Mouse (Mus musculus): ENCODE results near the gene Wnk1. TPM values are rescaled to one million over a fixed set of nuclear protein-coding genes. Genes with fewer than 3 reads are reported as not detected.

Wnk1 gene
- total and polyA plus RNA-seq, 3 experiments = 157 to 369 (median 354) TPM

DNA sequence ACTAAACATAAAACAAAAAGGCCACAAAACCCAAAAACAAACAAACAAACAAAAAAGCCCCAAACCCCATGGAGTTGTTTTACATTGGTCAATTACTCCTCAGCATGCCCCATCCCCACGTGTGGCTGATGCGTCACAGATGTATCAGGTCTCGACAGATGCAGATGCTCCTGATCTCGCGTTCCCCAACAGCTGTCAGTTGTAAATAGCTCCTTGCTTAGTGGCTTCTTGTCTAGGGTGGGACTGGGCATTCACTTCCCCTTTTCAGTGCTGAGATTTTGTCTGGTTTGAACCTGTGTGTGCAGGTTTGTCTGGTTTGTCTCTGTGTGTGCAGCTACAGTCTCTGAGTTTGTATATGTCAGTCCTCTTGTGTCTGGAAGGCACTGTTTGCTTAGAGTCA, 126.4 kb downstream of the Wnk1 start:
- TF ChIP-seq POLR2A (IDR thresholded peaks at IDR 0.05; ENCODE audit: insufficient read depth, low read depth, low read length) (no peak), CTCF (IDR thresholded peaks at IDR 0.05) (no peak), EP300 (IDR thresholded peaks at IDR 0.05; ENCODE audit: insufficient read depth, low read depth, low read length) (no peak)
- no peak overlapping the region for H3K9ac ChIP-seq (ENCODE audit: low read depth, low read length)
- no peaks in the 10 kb centered on the region for H3K4me1 ChIP-seq (ENCODE audit: control insufficient read depth, insufficient read depth, low read length)
- no peaks in the 10 kb centered on the region; the same call in 1 of the 2 replicates for H3K36me3 ChIP-seq (ENCODE audit: control insufficient read depth, insufficient read depth, low read length)
- WGBS = 74% methylated on average over 5 of the region's 5 CpGs
- H3K27ac ChIP-seq = no peak overlapping the region
- intact Hi-C loops (cut with DNase I) = no loop called here
- no peak for DNase-seq
- no peak overlapping the region for H3K4me3 ChIP-seq
- no peaks in the 10 kb centered on the region for H3K27me3 ChIP-seq (ENCODE audit: control insufficient read depth, insufficient read depth, low read length)
- H3K79me2 ChIP-seq (replicated peaks; ENCODE audit: control insufficient read depth, insufficient read depth, low read length) = peaks cover 4% of the 10 kb centered on the region

DNA sequence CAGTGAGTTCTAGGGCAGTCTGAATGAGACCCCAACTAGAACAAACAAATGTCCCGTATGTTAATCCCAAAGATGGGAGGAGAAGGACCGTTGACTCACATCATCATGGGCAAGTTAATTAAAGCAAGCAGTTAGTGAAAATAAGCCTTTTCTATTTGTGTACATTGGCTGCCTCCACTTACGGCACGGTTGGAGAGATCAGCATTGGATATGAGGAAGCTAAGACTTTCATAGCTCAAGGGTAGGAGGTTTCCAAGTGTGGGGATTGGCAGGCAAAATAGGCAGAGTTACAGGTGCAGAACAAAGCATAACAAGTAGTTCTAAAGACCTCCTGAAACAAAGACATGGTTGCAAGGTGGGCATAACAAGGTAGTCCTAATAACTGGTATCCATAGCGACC, 133.0 kb downstream of the Wnk1 start:
- H3K27ac ChIP-seq = no peak overlapping the region
- intact Hi-C loops (cut with DNase I) = no loop called here
- peaks cover 4% of the 10 kb centered on the region for H3K79me2 ChIP-seq (replicated peaks; ENCODE audit: control insufficient read depth, insufficient read depth, low read length)
- H3K4me1 ChIP-seq (ENCODE audit: control insufficient read depth, insufficient read depth, low read length) = peaks cover 1% of the 10 kb centered on the region; the same call in 1 of the 2 replicates
- no peak for TF ChIP-seq CTCF (IDR thresholded peaks at IDR 0.05)
- no peak for TF ChIP-seq POLR2A (IDR thresholded peaks at IDR 0.05; ENCODE audit: insufficient read depth, low read depth, low read length)
- TF ChIP-seq EP300 (IDR thresholded peaks at IDR 0.05; ENCODE audit: insufficient read depth, low read depth, low read length) = no peak
- DNase-seq = no peak
- 89% methylated on average over 5 of the region's 5 CpGs for WGBS
- H3K27me3 ChIP-seq (ENCODE audit: control insufficient read depth, insufficient read depth, low read length) = no peaks in the 10 kb centered on the region
- H3K9ac ChIP-seq (ENCODE audit: low read depth, low read length) = no peak overlapping the region
- no peaks in the 10 kb centered on the region for H3K36me3 ChIP-seq (ENCODE audit: control insufficient read depth, insufficient read depth, low read length)
- no peak overlapping the region for H3K4me3 ChIP-seq

DNA sequence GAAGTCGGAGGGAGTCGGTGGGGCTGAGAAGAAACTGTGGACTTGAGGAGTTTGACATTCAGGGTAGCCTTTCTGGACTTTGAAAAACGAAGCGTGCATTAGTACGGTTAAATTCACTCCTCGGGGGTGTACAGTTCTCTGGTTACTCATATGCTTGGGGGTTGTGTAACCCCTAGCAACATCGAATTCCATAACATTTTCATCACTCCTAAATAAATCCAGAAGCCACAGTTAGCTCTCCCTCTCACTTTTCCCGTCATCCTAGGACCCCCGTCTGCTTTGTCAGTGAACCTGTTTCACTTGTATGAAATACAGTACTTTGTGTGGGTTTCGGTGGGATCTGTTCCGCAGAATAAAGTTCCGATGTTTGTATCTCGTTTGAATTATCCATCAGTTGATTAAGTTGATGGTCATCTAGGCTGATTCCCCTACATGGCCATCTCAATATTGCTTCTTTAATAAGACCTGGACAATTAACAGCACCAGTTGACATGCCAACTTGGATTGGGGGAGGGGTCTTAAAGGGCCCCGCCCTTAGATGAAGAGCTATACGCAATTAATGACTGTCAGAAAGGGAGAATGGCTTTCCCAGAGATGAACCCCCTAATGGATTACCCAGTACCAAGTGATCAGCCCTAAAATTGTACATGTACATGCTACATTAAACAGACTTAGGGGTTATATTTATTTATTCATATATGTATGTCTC, 135.2 kb downstream of the Wnk1 start:
- no peak for DNase-seq
- peak overlapping the region; percentile 98 for H3K9ac ChIP-seq (ENCODE audit: low read depth, low read length)
- H3K27ac ChIP-seq = peak overlapping the region; percentile 88
- peak overlapping the region; percentile 69 for H3K4me3 ChIP-seq
- H3K36me3 ChIP-seq (ENCODE audit: control insufficient read depth, insufficient read depth, low read length) = no peaks in the 10 kb centered on the region
- intact Hi-C loops (cut with DNase I) = loop anchor here (2.0 to 5.0 kb wide), 2 partner anchors 54 to 416 kb away; partner anchors contain the start of gene Erc1
- peaks cover 1% of the 10 kb centered on the region; the same call in 1 of the 2 replicates for H3K4me1 ChIP-seq (ENCODE audit: control insufficient read depth, insufficient read depth, low read length)
- TF ChIP-seq CTCF (IDR thresholded peaks at IDR 0.05) = no peak
- no peak for TF ChIP-seq EP300 (IDR thresholded peaks at IDR 0.05; ENCODE audit: insufficient read depth, low read depth, low read length)
- no peak for TF ChIP-seq POLR2A (IDR thresholded peaks at IDR 0.05; ENCODE audit: insufficient read depth, low read depth, low read length)
- peaks cover 2% of the 10 kb centered on the region for H3K79me2 ChIP-seq (replicated peaks; ENCODE audit: control insufficient read depth, insufficient read depth, low read length)
- H3K27me3 ChIP-seq (ENCODE audit: control insufficient read depth, insufficient read depth, low read length) = no peaks in the 10 kb centered on the region
- WGBS = 9% methylated on average over 15 of the region's 15 CpGs

DNA sequence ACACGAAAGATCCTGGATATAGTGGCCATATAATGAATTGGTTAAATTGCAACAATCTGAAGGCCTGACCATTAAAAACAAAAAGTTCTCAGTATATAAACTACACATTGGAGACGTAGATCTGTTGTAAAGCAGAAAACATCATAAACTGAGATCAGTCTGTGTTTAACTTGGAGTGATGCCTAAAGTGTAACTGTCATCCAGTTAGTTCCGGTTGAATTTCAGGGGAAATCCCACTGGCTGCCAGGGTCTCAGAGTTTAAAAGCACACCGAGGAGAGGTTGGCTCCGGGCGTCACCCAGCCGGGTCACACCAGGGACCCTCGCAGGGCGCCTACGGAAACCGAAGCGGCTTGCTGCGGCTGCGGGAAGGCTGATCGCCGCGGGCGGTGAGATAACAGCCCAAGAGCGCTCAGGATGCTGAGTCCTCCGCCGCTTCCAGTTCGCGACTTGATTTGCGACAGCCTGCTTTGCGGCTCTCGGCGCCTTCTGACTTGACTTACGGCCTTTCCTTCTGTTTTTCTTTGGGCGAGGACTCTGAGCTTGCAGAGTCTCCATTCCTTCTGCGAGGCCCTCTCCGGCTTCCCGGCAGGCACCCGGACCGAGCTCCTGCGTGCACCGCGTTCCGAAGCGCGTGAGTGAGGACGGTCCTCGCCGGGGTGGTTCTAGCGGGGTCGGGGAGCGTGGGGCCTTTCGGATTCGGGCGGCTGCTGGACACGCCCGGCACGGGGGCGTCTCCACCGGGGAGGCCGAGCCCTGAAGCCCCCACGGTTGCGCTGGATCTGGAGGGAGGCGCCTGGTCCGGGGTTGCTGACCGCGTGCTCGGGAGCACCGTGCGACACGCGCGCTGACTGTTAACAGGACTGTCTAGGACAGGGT, 136.0 kb downstream of the Wnk1 start, which contains the start of gene Rad52:
TSS of gene Rad52 (plus strand) at position 495 of the 877 bp plus-strand sequence.
- intact Hi-C loops (cut with DNase I) = loop anchor here (2.0 to 5.0 kb wide), 2 partner anchors 54 to 415 kb away; partner anchors contain the start of gene Erc1
- TF ChIP-seq CTCF (IDR thresholded peaks at IDR 0.05) = no peak
- peak; percentile 75; the same call in 1 of the 2 replicates for TF ChIP-seq EP300 (IDR thresholded peaks at IDR 0.05; ENCODE audit: insufficient read depth, low read depth, low read length)
- peak; percentile 74 for TF ChIP-seq POLR2A (IDR thresholded peaks at IDR 0.05; ENCODE audit: insufficient read depth, low read depth, low read length)
- H3K79me2 ChIP-seq (replicated peaks; ENCODE audit: control insufficient read depth, insufficient read depth, low read length) = peaks cover 2% of the 10 kb centered on the region
- H3K36me3 ChIP-seq (ENCODE audit: control insufficient read depth, insufficient read depth, low read length) = no peaks in the 10 kb centered on the region
- WGBS = 2% methylated on average over 67 of the region's 67 CpGs
- peak within 1 kb of the TSS; percentile 98 for H3K9ac ChIP-seq (ENCODE audit: low read depth, low read length)
- H3K27me3 ChIP-seq (ENCODE audit: control insufficient read depth, insufficient read depth, low read length) = no peaks in the 10 kb centered on the region
- peak within 1 kb of the TSS; percentile 69 for H3K4me3 ChIP-seq
- peak; percentile 90 to 91 for DNase-seq
- H3K4me1 ChIP-seq (ENCODE audit: control insufficient read depth, insufficient read depth, low read length) = peaks cover 1% of the 10 kb centered on the region; the same call in 1 of the 2 replicates
- H3K27ac ChIP-seq = peak within 1 kb of the TSS; percentile 88

DNA sequence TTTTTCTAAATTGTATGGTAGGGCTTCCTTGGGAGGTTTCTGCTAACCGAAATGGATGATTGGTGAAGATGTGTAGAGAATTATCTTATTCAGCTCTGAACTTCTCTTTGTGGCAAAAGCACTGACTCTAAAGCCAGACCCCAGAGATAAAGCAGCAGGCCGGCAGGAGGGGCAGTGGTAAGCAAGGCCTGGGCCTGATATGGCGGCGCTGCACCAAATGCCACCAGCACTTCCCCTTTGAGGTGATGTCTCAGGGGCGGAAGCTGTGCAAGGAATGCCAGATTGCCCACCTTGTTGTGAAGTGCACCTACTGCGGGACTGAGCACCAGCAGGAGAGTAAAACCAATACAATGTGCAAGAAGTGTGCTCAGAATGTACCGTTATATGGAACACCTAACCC, 145.8 kb downstream of the Wnk1 start:
- Histone ChIP-seq H3K79me2 (replicated peaks; ENCODE audit: control insufficient read depth, insufficient read depth, low read length) (no peaks in the 10 kb centered on the region), H3K4me1 (ENCODE audit: control insufficient read depth, insufficient read depth, low read length) (no peaks in the 10 kb centered on the region), H3K9ac (ENCODE audit: low read depth, low read length) (no peak overlapping the region), H3K36me3 (ENCODE audit: control insufficient read depth, insufficient read depth, low read length) (no peaks in the 10 kb centered on the region), H3K27ac (no peak overlapping the region), H3K4me3 (no peak overlapping the region), H3K27me3 (ENCODE audit: control insufficient read depth, insufficient read depth, low read length) (no peaks in the 10 kb centered on the region)
- intact Hi-C loops (cut with DNase I) = no loop called here
- TF ChIP-seq EP300 (IDR thresholded peaks at IDR 0.05; ENCODE audit: insufficient read depth, low read depth, low read length) (no peak), POLR2A (IDR thresholded peaks at IDR 0.05; ENCODE audit: insufficient read depth, low read depth, low read length) (no peak), CTCF (IDR thresholded peaks at IDR 0.05) (no peak)
- 74% methylated on average over 7 of the region's 7 CpGs for WGBS
- DNase-seq = no peak

All from heart, adult 2 months (tissue).